Mouse (Mus musculus) cerebellum, postnatal 4 days (tissue): Measurements from ENCODE around the gene Sptb.

Source experiments
- DNase-seq, 2 experiments: peaks; one replicate each; pipeline ENCODE4 v3.0.0; 2022; ENCODE audit warnings: low spot score in 2 of 2, mixed read lengths in 1 of 2

Sptb gene

GRCm38 (mm10) chr12:76673794-76674222, 36.5 kb downstream of the Sptb start:
- no peak for DNase-seq

DNA sequence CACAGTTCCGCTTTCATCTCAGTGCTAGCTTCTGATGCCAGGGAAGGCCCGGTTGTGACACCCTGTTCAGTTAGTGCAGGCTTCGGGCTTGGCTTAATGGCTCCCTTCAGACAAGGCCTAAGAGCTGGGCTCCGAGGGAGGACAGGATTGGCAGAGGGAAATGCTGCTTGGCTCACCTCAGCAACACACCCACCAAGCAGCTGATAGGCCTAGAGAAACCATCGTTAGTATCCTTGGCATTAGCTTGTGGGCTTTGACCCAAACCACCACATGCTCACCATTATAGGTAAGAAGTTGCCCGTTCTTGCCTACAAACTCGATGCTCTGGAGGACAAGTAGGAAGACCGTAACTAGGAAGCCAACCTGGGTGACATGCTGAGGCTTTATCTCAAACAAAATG, 38.3 kb downstream of the Sptb start:
- no peak for DNase-seq

- no peak for DNase-seq
These were observed 39.7 kb downstream of the Sptb start for GRCm38 (mm10) chr12:76670533-76671086.

DNA sequence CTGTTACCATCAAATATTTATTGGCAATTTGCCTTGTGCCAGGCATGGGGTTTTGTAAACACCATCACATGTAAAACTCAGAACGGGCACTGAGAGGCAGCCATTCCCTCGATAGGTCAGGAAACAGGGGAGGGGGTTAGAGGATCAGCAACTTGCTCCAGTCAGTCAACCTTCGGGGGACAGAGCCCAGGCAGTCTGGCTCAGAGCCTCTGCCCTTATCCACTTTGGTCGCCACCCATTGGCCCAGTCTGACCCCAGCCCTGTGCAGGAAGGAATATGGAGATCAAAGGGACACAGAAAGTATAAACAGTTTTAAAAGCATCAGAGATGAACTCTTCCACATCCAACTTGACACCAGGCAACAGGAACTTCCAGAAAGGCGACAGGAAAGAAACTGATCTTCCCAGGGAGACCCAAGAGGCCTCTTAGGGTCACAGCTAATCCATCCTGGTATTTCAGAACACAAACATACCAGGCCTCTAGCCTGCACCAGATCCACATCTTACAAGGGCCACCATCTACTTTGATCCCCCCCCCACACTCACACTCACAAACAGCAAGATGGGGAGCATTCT, 40.3 kb downstream of the Sptb start:
- no peak for DNase-seq

DNA sequence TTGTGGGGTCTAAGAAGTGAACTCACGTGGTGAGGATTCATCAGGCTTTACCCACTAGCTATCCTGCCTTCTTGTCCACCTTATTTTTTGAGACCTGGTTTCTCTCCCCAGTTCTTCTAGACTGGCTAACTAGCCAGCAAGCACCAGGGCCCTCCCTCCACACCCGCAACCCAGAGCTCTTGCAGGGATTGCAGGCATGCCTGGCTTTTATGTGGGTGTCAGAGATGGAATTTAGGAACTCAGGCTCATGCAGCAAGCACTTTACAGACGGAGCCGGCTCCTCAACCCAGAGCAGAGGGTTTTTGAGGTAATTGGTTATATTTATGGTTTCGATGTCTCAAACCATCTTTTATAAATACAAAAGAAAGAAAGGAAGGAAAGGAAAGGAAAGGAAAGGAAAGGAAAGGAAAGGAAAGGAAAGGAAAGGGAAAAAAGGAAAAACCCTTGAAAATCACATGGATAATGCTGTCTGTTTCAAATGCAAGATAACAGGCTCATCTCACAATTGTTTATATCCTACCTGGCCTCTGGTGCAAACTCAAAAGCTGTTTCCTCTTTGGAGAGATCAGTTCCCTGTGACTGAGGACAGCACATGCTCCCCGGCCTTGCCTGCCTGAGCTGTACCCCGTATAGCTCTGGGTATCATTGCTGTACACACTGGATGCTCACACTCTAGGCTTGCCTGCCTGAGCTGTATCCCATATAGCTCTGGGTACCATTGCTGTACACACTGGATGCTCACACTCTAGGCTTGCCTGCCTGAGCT, 41.5 kb downstream of the Sptb start:
- no peak for DNase-seq

- DNase-seq = no peak
These were observed 58.5 kb downstream of the Sptb start for GRCm38 (mm10) chr12:76651788-76652345.

DNA sequence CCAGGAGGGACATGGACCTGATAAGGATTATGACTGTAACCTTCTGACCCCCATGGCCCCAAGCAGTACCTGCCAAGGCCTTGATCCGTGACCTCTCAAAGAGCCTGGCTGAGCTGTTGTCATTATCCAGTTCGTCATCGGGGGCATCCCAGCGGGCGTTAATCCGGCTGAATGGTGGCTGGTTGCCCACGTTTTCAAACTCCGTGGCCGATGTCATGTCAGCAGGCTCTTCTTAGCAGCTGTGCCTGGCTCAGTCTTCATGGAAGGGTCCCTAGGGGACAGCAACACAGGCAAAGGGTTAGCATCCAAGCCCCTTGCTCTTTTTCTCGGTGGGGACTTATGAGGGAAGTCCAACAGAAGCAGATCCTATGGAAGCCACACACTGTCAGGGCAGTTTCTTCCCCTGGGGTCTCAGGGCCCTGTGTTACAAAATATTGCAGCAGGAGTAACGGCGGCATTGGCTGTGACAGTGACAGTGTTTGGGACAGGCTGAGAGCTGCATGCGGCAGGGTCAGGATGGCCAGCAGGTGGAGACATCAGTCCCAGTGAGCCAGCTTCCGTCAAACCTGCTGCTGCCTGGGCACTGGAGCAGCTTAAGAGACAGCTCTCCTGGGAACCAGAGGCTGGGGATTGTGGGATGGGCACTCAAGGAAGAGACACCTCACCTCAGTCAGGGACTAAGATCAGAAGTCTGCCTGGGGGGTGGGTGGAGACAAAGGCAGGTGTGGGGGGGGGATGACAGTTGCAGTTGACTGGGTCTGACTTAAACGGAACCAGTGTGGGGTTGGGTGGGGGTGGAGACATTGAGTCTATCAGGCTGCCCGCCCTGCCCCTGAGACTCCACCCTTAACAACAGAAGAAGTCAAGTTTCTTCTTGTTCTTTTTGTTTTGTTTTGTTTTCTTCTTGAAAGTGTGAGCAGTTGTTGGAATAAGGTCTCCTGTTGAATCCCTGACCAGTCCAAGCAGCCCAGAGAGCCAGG, 60.3 kb downstream of the Sptb start:
- DNase-seq = peak; percentile 59 to 78

- no peak for DNase-seq
These were observed 64.9 kb downstream of the Sptb start for GRCm38 (mm10) chr12:76645222-76646110.

- no peak for DNase-seq
These were observed 66.7 kb downstream of the Sptb start for GRCm38 (mm10) chr12:76643679-76644078.

- DNase-seq = no peak
These were observed 67.7 kb downstream of the Sptb start for GRCm38 (mm10) chr12:76642616-76643015.

DNA sequence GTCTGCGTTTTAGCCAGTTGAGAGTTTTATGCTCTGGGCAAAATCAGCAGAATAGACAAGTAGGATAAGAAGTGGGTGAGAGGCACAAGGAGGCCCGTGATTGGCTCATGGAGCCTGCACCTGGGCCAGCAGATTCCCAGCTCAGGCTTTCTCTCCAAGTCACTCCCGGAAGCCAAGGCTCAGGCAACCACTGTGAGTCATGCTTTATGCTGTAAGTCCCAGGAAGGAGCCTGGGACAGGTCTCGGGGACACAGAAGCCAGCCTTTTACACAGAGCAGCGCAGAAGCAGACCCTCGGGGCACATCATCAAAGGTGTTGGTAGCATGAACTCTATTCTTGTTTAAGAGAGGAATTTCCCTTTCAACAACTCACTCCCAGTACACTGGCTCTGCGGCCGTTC, 69.7 kb downstream of the Sptb start:
- DNase-seq = no peak

GRCm38 (mm10) chr12:76634899-76635693, 75.3 kb downstream of the Sptb start:
- DNase-seq = peak in 1 of 2 experiments; percentile 42

GRCm38 (mm10) chr12:76623374-76623773, 87.0 kb downstream of the Sptb start:
- DNase-seq = no peak

DNA sequence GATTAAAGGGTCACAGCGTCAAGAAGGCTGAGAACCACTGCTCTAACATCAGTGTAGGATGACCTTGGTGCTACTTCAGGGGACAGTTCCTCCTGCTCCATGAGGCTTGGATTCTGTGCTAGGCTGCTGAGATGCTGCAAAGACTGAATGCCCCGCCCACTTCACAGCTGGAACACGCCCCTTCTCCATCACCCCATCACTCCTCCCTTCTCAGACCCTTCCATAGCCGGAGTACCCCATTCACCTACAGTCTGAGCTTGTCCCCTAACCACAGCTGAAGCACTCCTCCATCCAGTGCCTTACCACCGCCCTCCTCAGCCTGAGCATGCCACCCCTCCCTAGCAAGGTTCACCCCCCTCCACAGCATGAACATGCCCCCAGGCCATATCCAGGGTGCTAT, 90.5 kb downstream of the Sptb start:
- DNase-seq = no peak

GRCm38 (mm10) chr12:76618175-76618574, 92.2 kb downstream of the Sptb start:
- DNase-seq = no peak

- DNase-seq = no peak
These were observed 94.8 kb downstream of the Sptb start for GRCm38 (mm10) chr12:76615580-76615937.

- DNase-seq = no peak
These were observed 95.3 kb downstream of the Sptb start for GRCm38 (mm10) chr12:76614868-76615579.

GRCm38 (mm10) chr12:76612621-76613020, 97.7 kb downstream of the Sptb start:
- no peak for DNase-seq

DNA sequence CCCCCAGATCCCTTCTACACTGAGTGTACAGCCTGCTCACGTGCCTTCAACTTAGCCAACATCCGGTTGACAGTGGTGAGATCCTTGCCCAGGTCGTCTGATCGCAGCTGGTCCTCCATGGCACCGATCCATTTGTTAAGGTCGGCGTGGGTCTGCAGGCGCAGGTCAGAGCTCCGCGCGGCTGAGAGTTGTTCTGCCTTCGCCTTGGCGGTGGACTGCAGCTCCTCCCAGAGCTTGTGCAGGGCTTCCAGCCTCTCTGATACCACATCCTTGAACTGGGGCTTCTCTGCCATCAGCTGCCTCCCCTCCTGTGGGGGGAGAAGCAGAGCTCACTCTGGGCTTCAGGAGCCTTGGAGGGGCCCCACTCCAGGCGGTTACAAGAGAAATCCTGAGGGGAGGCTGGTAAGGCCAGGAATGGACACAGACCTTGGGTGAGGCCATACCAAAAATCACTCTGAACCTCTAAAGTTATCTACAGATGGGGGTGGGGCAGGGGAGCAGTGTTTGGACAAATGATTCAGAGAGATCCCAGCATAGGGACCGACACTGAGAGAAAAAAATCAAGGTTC, 101.3 kb downstream of the Sptb start:
- no peak for DNase-seq
